19 mouse cellular contexts compared by ENCODE assay signal in the genomic region with DNA sequence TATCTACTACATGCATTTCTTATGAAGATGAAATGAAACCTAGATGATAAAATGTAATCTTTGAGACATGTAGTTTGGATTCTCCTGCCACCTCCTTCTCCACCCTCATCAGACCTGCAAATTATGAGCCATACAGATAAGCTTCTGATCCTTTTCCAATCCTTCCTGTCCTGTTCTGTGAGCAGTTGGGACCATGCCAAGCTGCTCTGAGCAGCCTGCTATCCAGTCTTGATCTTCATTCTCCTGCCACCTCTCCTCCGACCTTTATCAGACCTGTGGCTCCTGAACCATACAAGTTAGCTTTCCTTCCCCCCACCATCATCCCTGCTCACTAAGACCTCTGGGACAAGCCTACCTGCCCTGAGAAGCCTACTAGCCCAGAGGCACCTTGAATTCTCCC.
DNase-seq lines count a peak whose midpoint lies in the region; TF ChIP-seq lines count a peak whose summit lies in the region.
"Had no signal": no experiment of that assay in that cellular context is flagged by ENCODE, and none has a peak within 500 bp of the region (broad histone marks: within the 10 kb centered on the region; RNA-seq: fewer than 3 reads in every experiment).

No protein-coding gene starts in this region.

- no peak for TF ChIP-seq CTCF in cerebellum, adult 2 months (IDR thresholded peaks at IDR 0.05; ENCODE audit: borderline replicate concordance, insufficient read depth, low read depth, low read length)

- no peak for TF ChIP-seq POLR2A in cerebellum, adult 2 months (IDR thresholded peaks at IDR 0.05; ENCODE audit: borderline replicate concordance, insufficient read depth, low read length)

- intact Hi-C loops in left cerebral cortex, postnatal 4 days (cut with DNase I) = no loop called here
- intact Hi-C loops in left cerebral cortex, postnatal 25 days (cut with DNase I) = no loop called here

- H3K4me3 ChIP-seq in cerebellum, adult 2 months (replicated peaks; ENCODE audit: insufficient read depth, low read depth, low read length) = no peak overlapping the region

- no peaks in the 10 kb centered on the region for H3K27me3 ChIP-seq in cerebellum, adult 2 months (ENCODE audit: control insufficient read depth, insufficient read depth, low read length)
- H3K27me3 ChIP-seq: CH12.LX, Patski had no signal

- no peaks in the 10 kb centered on the region for H3K4me1 ChIP-seq in cerebellum, adult 2 months (ENCODE audit: control insufficient read depth, insufficient read depth, low read length)

- H3K27ac ChIP-seq in cerebellum, adult 2 months (ENCODE audit: insufficient read depth, low read length) = no peak overlapping the region

- peak; percentile 54 to 59 for DNase-seq in cerebellum, postnatal 10 days
- DNase-seq in cerebellum, adult 2 months = no peak
- peak; percentile 49 to 52 for DNase-seq in cerebellum, postnatal 14 days
- DNase-seq in cerebellum, adult 9-10 months = no peak
- peak; percentile 11 to 34 for DNase-seq in cerebellum, postnatal 25 days
- DNase-seq in cerebellum, adult 11-12 months = no peak
- DNase-seq in left cerebral cortex, postnatal 4 days = peak; percentile 2
- no peak for DNase-seq in left cerebral cortex, postnatal 25 days (ENCODE audit: low spot score in 2 of 2)
- DNase-seq: adrenal gland, adult 2 months; adrenal gland, adult 8-10 months; adrenal gland, postnatal 10 days; adrenal gland, postnatal 14 days; adrenal gland, postnatal 25 days; adrenal gland, postnatal 36 days; B cell, adult 2 months; cerebellum, adult 11 months; cerebellum, adult 18-20 months had no signal

- WGBS in cerebellum, adult 2 months = 38% methylated on average over 1 of the region's 1 CpGs

Comparison
In these comparisons a context has a peak if more than half of its experiments do, and no peak if none do; other contexts are left out.
1. DNase-seq: peak in cerebellum, postnatal 10 days (2 of 2), cerebellum, postnatal 14 days (2 of 2), cerebellum, postnatal 25 days (2 of 2) and left cerebral cortex, postnatal 4 days (single experiment); none in cerebellum, adult 2 months (0 of 2), cerebellum, adult 9-10 months (single experiment), cerebellum, adult 11-12 months (single experiment) and left cerebral cortex, postnatal 25 days (0 of 2).